Mouse (Mus musculus) lung, adult 2 months (tissue): ENCODE measurements around the gene Mgam.

Experiments used
- CTCF ChIP-seq: fragments of 200-500 bp; IDR thresholded peaks from 2 replicates; pipeline ENCODE4 v1.5.1; 2011; ENCODE audit warnings: mild to moderate bottlenecking, low read length, control low read depth; ENCODE audit not compliant: insufficient read depth
- POLR2A ChIP-seq: fragments of 200-500 bp; IDR thresholded peaks from 2 replicates; pipeline ENCODE4 v1.6.1; 2011; ENCODE audit warnings: low read depth, mild to moderate bottlenecking, control low read depth, low read length, borderline replicate concordance; ENCODE audit errors: extremely low read depth

DNA sequence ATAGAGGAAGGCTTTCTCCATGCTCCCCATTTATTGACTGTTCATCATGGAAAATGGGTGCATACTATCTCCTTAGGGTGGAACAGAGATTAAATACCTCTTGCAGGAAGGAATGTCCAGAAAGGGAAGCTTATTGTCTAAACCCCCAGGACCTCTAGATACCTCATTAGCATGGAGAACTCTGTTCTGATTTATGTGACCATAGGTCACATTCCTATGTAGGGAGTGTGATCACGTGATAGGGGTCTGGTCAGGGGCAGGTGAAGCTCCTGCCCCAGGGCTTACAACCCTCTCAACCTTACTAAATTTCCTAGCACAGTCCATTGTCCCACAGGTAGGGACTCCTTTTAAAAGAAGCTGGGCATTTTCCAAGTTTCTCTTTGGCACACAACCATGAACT is 2.5 kb upstream of the Mgam start:
- TF ChIP-seq CTCF, result no peak
- no peak for TF ChIP-seq POLR2A
